Mouse (Mus musculus): ENCODE data around the gene Ap1g1.

GRCm38 (mm10) chr8:109803211-109803610, 24.9 kb downstream of the Ap1g1 start:
- no peak for TF ChIP-seq CTCF (IDR thresholded peaks at IDR 0.05; ENCODE audit: extremely low read depth, insufficient read depth, low read length)
- no peak for TF ChIP-seq POLR2A (IDR thresholded peaks at IDR 0.05; ENCODE audit: extremely low read depth, insufficient read depth, low read length)
